Mouse (Mus musculus) lung, postnatal 36 days (tissue): ENCODE measurements around the gene Asap3.

Source experiments
- DNase-seq: peaks from one replicate; pipeline ENCODE4 v3.0.0; 2022; ENCODE audit warnings: mixed read lengths

Gene Asap3

GRCm38 (mm10) chr4:136181367-136181766 lies 24.8 kb upstream of the Asap3 start:
- peak; percentile 60 for DNase-seq

DNA sequence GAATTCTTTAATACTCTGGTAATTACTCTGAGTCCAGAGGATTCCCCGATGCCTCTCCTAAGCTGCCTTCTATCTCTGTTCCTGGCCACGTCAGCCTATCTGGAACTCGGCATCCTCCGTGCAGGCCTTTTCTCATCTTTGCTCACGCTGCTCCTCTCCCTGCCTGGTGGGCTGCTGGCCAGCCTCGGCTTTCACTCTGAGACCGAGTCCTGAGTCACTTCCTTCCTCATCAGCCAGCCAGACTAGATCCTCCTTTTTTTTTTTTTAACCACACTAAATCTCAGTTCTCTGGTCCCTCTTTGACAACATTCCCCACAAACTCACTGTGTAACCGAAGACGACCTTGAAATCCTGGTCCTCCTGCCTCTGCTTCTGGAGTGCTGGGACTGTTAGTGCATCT lies 20.8 kb upstream of the Asap3 start:
- DNase-seq = peak; percentile 72

GRCm38 (mm10) chr4:136186315-136186714 lies 19.9 kb upstream of the Asap3 start:
- DNase-seq = peak; percentile 27

GRCm38 (mm10) chr4:136186739-136187472 lies 19.3 kb upstream of the Asap3 start:
- peak; percentile 83 for DNase-seq

DNA sequence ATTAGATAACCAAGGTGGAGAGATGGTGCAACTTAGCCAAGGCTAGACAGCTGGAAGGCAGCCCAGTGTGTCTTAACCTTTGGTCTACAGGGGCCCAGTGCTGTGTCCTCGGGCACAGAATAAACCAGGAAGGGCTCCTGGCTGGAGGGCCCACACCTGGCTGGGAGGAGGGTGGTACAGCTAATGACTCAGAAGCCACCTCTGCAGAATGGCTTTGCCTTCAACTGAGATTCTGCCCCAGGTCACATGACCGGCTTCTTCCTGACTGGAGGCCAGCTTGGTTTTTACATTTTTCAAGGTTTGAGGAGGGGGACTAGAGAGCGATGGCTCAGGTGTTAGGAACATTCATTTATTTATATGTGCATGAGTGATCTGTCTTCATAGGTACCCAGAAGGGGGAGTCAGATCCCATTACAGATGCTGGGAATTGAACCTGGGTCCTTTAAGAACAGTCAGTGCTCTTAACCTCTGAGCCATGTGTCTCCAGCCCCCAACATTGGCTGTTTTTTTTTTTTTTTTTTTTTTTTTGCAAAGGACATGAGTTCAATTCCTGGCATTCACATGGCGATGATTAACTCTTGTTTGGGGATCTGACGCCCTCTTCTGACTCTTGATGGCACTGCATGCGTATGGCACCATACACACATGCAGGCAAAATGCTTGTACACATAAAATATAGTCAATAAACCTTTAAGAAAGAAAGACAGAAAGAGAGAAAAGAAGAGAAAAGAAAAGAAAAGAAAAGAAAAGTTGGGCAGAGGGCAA lies 17.0 kb upstream of the Asap3 start:
- DNase-seq = peak; percentile 37

- DNase-seq = peak; percentile 73
Observed at GRCm38 (mm10) chr4:136189912-136190311, 16.3 kb upstream of the Asap3 start.

DNA sequence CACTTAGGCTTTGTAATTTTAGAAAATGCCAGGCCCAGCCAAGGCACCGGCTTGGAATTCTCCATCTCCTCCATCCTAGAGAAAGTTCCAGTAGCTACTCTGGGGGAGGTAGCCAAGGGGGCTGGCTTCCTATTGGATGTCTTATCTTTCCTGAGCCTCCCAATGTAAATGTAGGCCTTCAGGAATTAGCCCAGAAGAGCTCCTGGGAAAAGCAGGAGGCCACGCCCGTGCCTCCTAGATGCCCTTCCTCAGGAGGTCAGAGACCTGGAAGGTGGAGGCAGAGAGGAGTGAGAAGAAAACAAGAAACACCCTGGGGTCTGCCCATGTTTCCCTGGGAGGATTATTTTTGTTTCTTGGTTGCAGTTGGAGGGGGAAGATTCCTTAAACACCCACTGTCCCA lies 12.6 kb upstream of the Asap3 start:
- no peak for DNase-seq

- peak; percentile 71 for DNase-seq
Observed at GRCm38 (mm10) chr4:136195029-136195428, 11.1 kb upstream of the Asap3 start.

DNA sequence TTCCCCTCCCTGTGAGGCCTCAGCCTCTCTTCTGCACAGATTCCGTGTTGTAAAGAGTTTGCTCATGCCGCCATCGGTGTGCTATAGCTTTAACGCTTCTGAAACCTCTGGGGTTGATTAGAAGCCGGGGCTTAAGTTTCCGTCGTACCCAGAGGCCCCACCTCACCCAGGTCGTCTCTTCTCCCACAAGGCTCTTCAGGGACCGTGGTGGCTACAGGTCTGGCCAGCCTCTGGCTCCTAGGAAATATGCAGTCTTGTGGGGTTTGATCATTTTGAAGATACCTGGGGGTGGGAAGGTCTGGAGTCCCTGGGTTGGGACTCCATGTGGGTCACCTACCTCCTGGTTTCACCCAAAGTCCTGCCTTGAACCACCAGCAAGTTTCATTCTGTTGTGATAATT lies 10.5 kb upstream of the Asap3 start:
- no peak for DNase-seq

DNA sequence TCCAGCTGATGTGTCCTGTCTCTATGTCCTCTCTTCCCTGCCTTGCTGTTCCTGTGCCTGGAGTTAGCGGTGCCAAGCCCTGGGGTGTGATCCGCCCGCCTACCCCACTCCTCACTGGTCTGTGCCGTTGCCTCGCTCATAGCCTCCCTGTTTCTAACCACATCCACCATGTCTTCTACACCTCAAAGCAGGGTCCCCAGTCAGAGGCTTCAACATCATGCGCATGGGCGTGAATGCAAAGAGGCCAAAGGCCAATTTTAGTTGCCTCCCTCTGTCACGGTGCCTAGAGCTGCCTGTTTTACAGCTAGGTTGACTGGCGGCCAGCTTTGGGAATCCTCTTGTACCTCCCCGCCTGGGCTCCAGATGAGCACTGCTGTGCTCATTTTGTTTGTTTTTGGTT lies 10.0 kb upstream of the Asap3 start:
- DNase-seq = no peak

GRCm38 (mm10) chr4:136198846-136199245 lies 7.3 kb upstream of the Asap3 start:
- DNase-seq = no peak

DNA sequence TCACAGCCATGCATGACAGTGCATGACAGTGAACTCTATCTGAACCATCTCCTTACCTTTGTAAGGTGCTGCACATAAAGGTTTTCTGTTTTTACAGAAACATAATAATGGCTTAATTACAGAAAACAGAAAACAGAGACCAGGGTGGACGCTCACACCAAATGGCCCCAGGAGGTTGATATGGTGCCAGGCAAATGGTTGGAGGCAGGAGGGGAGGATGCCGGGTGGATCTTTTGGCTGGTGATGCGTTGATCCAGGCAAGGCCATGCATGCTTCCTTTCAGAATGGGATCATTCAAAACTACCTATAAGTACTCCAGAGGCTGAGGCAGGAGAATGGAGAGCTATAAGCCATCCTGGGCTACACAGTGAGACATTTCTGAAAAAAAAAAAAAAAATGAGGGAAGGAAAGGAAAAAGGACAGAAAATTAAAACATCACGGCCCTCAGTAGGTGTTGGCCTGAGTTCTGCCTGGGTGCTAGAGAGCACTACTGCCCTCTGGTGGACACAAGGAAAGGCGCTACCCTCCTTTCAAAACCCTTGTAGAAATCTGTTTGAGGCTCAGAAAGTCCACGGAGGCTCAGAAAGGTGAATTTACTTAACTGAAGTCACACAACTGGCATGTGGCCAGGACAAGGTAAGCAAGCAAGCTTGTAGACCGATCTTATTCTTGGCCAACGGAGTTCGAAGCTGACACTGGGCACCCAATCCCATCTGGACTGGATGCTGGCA lies 6.4 kb upstream of the Asap3 start:
- DNase-seq = peak; percentile 74

- peak; percentile 84 for DNase-seq
Observed at GRCm38 (mm10) chr4:136202509-136202908, 3.7 kb upstream of the Asap3 start.

DNA sequence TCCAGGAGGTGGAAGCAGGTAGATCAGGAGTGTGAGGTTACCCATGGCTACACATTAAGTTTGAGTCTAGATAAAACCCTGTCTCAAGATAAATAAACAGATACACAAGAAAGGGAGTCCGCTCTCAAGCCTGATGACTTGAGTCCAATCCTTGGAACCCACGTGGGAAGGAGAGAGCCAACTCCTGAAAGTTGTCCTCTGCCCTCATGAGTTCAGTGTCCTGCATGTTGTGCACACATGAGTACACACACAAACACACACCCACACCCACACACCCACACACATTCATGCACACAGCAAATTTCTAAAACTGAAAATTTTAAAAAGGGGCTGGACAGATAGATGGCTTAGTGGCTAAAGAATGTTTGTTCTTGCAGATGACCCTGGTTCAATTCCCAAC lies 1.4 kb upstream of the Asap3 start:
- DNase-seq = no peak

GRCm38 (mm10) chr4:136206943-136207342 lies 778 bp downstream of the Asap3 start:
- DNase-seq = peak; percentile 19

- DNase-seq = no peak
Observed at GRCm38 (mm10) chr4:136210931-136211330, 4.8 kb downstream of the Asap3 start.

GRCm38 (mm10) chr4:136213629-136214028 lies 7.5 kb downstream of the Asap3 start:
- peak; percentile 59 for DNase-seq

- no peak for DNase-seq
Observed at GRCm38 (mm10) chr4:136214828-136215227, 8.7 kb downstream of the Asap3 start.

DNA sequence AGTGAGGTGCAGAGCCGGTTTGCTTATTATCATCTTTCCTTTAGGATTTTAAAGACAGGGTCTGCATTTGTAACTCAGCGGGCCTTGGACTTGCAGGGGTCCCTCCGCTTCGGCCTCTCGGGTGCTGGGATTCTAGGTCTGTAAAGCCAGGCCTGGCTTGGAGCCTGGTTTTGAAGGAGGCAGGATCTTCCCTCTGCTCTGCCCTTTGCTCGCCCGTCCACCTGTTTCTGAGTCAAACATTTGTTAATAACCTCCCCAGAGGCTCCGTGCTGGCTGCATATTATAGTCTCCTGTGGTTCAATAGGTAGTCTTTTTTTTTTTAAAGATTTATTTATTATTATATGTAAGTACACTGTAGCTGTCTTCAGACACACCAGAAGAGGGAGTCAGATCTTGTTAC lies 9.4 kb downstream of the Asap3 start:
- DNase-seq = no peak

DNA sequence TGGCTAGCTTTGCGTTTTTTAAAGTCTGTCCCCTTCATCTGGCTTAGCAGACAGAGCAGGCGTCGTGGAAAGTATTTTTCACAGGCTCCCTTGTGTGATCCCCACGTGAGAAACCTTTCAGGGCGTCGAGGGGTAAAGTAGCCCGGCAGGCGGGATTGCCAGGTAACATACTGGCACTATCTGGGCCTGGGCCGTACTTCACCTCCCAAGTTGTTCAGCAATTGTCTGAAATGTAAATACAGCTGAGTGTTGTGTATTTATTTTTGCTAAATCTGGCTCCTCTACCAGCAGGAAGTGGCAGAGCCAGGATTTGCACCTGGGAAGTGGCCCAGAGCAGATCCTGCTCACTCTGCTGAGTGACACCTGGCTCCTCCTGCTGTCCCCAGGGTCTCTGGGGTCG lies 10.9 kb downstream of the Asap3 start:
- peak; percentile 74 for DNase-seq

- DNase-seq = peak; percentile 74
Observed at GRCm38 (mm10) chr4:136218595-136219214, 12.5 kb downstream of the Asap3 start.

- peak; percentile 60 for DNase-seq
Observed at GRCm38 (mm10) chr4:136220133-136220775, 14.1 kb downstream of the Asap3 start.
